Mouse (Mus musculus) brain, embryonic 18.5 days (tissue): Measurements from ENCODE around the gene Fpgs.

Experiments used
- DNase-seq: peaks from one replicate; pipeline ENCODE4 v3.0.0-alpha.2; 2012; ENCODE audit warnings: low read depth, low spot score

Fpgs gene

DNA sequence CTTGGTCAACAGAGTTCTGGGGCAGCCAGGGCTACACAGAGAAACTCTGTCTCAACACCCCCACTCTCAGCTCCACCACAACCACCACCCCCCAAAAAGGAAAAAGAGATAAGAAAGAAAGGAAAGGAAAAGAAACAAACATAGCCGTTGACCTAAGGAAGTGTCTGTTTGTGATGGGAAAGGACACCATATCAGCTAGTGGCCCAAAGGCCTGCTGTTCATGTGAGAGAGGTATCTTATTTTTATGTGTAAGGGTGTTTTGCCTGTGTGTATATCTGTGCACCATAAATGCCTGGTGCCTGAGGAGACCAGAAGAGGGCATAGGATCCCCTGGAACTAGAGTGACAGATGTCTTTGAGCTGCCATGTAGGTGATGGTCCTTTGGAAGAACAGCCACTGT, 64.3 kb downstream of the Fpgs start:
- DNase-seq, result no peak

DNA sequence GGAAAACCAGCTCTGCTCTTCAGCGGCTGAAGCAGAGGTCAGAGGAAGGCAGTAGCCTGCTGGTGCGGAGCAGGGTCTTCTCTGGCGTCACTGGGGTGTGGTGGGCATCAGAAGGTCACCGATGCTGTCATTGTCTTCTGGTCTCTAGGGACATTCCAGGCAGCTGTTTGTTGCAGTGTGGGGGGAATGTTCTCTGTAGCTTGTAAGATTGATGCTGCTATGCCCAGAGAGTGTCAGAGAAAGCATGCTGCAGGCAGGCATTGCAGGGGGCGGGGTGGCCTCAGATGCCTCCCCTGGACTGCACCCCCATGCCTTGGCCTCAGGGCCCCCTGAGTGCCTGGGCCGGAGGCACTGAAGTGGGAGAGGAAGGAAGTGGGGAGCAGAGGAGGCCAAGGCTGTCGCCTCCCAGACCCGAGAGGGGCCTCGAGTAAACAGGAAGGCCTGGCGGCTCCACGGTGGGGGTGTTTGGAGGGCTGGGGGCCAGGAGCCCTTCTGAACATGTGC, 66.1 kb downstream of the Fpgs start:
- no peak for DNase-seq

DNA sequence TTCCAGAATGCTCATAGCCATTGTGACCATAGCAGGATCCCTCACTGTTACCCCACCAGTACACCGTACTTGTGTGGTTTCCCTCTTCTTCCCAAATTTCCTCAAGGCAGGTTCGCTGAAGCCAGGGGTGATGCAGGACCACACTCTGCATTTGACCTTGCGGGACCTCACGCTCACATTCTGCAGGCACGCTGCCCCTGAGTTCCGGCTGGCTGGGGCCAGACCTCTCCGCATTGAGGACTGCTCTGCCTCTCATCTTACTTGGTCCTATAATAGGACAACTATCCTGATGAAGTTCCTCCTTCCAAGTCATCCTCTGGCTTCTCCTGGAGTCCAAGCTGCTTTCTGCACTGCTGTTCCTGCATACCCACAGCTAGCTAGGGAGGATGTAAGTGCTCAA, 67.3 kb downstream of the Fpgs start:
- no peak for DNase-seq

DNA sequence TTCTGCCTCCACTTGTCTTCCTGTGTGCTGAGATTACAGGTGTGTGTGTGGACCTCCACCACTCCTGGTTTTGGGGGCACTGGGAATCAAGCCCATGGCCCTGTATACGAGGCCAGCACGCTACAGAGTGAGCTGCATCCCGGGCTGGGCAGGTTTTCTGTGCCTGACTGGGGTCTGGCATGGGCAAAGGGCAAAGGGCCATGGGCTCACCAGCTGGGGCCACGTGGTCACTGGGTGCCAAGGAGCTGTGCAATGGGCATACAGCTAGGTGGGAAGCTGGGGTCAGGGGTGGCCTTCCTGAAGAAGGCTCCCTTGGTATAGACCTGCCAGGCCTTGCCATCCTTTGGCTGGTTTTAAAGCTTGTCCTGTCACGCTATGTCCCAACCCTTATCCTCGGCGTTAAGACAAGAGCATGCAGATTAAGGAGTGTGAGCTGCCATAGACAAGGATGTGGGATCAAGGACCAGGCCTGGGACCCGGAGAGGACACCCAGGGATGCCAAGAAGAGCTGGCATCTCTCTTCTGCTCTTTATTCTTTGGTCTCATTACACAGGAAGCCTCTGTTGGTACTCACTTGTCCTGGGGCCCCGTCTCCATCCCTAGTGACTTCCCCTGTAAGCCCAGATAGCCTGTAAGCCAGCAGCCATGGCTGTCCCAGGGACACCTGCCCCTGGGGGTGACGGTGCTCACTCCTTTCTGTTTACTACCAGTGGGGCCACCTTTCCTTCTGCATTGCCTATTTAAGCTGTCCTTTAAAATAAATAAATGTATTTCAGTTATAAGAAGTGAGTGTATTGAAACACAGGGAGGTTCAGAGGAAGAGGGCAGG, 69.5 kb downstream of the Fpgs start:
- DNase-seq, result no peak

DNA sequence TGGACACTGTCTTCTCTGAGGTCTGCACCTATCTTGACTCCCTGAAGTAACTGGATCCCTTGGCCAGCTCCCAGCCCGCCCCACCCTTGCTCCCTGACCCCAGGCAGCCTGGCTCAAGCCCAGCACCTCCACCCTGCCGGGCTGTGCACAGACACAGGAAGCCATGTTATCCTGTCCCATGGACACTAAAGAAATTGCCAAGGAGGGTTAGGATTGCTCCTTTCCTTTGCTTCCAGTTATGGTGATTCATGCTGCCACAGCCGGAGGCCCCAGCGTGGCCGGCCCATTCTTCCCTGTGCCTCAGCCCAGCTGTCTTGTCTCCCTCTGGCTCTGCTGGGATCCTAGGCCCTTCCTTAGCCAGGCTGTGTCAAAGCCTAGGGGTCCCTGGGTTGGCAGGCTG, 70.3 kb downstream of the Fpgs start:
- DNase-seq, result no peak
